Mouse (Mus musculus) thymus, adult 2 months (tissue): ENCODE results near the gene Galnt9.

Experiments used
- CTCF ChIP-seq: fragments of 200-500 bp; IDR thresholded peaks from 2 replicates; pipeline ENCODE4 v1.5.1; 2012; ENCODE audit warnings: mild to moderate bottlenecking, control low read depth, low read length, moderate library complexity, borderline replicate concordance; ENCODE audit not compliant: control insufficient read depth, poor library complexity, insufficient read depth; ENCODE audit errors: extremely low read depth
- POLR2A ChIP-seq: fragments of 200-500 bp; IDR thresholded peaks from 2 replicates; pipeline ENCODE4 v1.6.1; 2012; ENCODE audit warnings: mild to moderate bottlenecking, low read length, control low read depth, moderate library complexity; ENCODE audit not compliant: control insufficient read depth, poor library complexity, insufficient read depth; ENCODE audit errors: extremely low read depth

DNA sequence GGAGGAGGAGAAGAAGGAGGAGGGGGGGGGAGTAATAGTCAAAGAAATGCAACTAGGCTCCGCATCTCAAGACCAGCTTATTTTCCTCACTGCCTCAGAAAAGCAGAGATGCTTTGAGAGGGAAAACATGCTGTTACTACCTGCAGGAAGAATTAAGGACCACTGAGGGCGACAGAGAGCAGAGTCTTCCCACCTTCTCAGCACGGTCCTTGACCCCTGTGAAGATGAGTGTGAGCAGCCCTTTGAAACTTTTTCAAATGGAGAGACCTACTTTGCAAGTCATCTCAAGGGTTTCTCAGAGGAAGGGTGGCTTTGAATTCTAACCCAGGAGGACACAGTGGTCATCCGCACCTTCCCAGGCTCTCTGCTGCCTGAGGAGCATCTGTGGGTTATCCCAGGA is 6.7 kb downstream of the Galnt9 start:
- TF ChIP-seq CTCF (no peak), POLR2A (no peak)
